Mouse (Mus musculus) B cell, adult 62 days (primary cell): ENCODE measurements around the gene Zfp958. TPM values are rescaled to one million over a fixed set of nuclear protein-coding genes. Genes with fewer than 3 reads are reported as not detected.

ENCODE experiments used
- total RNA-seq: library from RNA; stranded (reverse); gene quantifications from 4 replicates; pipeline ENCODE4 v1.2.4, GENCODE M21; 2023

Gene Zfp958
- total RNA-seq = 9.1 to 12.2 TPM (median 11.0 TPM) in 4 replicates

DNA sequence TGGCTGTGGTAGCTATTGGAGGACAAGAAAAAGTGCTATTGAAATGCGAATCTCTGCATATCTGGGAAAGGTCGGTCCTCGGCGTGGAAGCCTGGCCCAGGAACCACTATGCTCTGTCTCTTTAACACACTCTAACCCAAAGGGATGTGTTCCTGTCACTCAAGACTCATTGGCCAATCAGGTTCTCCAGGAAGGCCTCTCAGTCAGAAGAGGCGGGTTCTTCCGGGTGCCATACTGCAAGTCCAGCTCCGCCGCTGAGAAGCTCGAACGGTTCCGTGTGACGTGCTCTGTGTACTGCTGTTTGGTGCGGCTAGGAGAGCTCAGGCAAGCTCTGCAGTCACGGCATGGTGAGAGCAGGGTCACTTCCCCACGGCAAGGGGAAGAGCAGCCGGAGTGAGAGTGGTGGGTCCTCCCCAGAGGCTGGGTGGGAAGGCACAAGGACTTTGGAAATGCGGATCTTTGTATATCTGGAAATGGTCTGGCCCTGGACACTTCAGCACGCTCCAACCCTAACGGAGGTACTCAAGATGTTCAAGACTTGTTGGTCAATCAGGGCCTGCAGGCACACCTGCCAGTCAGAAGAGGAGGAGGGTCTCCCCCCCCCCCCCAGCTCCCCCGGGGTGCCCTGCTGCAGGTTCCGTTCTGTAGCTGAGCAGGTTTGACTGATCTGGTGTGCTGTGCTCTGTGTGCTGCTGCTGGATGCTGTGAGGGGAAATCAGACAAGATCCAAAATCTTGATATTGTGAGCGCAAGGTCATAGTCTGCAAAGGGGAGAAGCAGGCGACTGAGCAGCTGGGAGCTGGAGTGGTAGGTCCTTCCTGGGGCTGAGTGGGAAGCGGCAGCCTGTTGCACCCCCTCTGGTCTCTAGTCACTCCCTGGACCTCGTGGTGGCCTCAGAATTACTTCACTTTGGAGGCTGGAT is at the start of gene Zfp958:
Gene Zfp958, plus strand, starts transcription at position 236 of the 922 bp plus-strand sequence.

Other genes with a start within 250 kb of the Zfp958 start
- 35.2 to 41.4 TPM (median 38.9 TPM) in 4 replicates for gene Cers4, start 120.1 kb upstream of the Zfp958 start, total RNA-seq
- gene Shcbp1, start 166.4 kb downstream of the Zfp958 start, total RNA-seq = 1.4 to 2.2 TPM (median 1.8 TPM) in 4 replicates